Mouse (Mus musculus) spleen, adult 2 months (tissue): ENCODE data around the gene She. TPM values are rescaled to one million over a fixed set of nuclear protein-coding genes. Genes with fewer than 3 reads are reported as not detected.
"Not testable (repeated sequence)": the region's sequence is repeated elsewhere in the genome, so short reads cannot be mapped to it uniquely, and the experiment has no call there.

Experiments
- DNase-seq, 2 experiments: peaks; one replicate each; pipeline versions ENCODE4 v3.0.0 to v3.0.0-alpha.2; 2012 to 2021; ENCODE audit warnings: low spot score in 2 of 2, low read depth in 1 of 2
- H3K27ac ChIP-seq: fragments of 200-500 bp; 2 replicates; pipeline ENCODE4 v1.5.1; 2012; ENCODE audit warnings: low read length, inconsistent platforms; ENCODE audit not compliant: insufficient read depth
- H3K27me3 ChIP-seq: fragments of 200-500 bp; 2 replicates; pipeline ENCODE4 v1.6.1; 2012; ENCODE audit warnings: mild to moderate bottlenecking, moderate library complexity, low read length, inconsistent platforms; ENCODE audit not compliant: control insufficient read depth, insufficient read depth
- H3K36me3 ChIP-seq: fragments of 200-500 bp; 2 replicates; pipeline ENCODE4 v1.6.1; 2012; ENCODE audit warnings: mild to moderate bottlenecking, low read length, inconsistent platforms; ENCODE audit not compliant: control insufficient read depth, insufficient read depth
- H3K4me1 ChIP-seq: fragments of 200-500 bp; 2 replicates; pipeline ENCODE4 v1.6.1; 2011; ENCODE audit warnings: inconsistent platforms; ENCODE audit not compliant: control insufficient read depth, insufficient read depth, insufficient read length
- H3K4me3 ChIP-seq: fragments of 200-500 bp; 2 replicates; pipeline ENCODE4 v1.5.1; 2011; ENCODE audit warnings: mild to moderate bottlenecking, inconsistent platforms; ENCODE audit not compliant: insufficient read depth, insufficient read length; ENCODE audit errors: extremely low read depth
- CTCF ChIP-seq: fragments of 200-500 bp; IDR thresholded peaks from 2 replicates; pipeline ENCODE4 v1.5.1; 2011; ENCODE audit warnings: mild to moderate bottlenecking, inconsistent platforms; ENCODE audit not compliant: insufficient read depth, insufficient read length, insufficient replicate concordance; ENCODE audit errors: extremely low read depth
- POLR2A ChIP-seq: fragments of 200-500 bp; IDR thresholded peaks from 2 replicates; pipeline ENCODE4 v1.6.1; 2011; ENCODE audit warnings: low read depth, low read length, inconsistent platforms
- WGBS: fragments of 180-500 bp; shearing (Covaris S2); methylation state at CpG from one replicate; pipeline ENCODE4 v1.1.7; 2018; 5-methylcytosine and 5-hydroxymethylcytosine counted together
- polyA plus RNA-seq: library from polyadenylated mRNA; depleted of rRNA; stranded (reverse); fragments of >200 nt; gene quantifications from 2 replicates; pipeline ENCODE4 v1.2.3, GENCODE M21; 2012

Gene She
- polyA plus RNA-seq, 1 experiment = 1.1 TPM

GRCm38 (mm10) chr3:89795746-89796145 is 35.4 kb upstream of the She start:
- Histone ChIP-seq H3K27ac (peak overlapping the region; percentile 48; the same call in 1 of the 2 replicates), H3K27me3 (no peaks in the 10 kb centered on the region), H3K4me1 (0 out of 2 replicates have a peak, but pooled peaks cover 3% of the 10 kb centered on the region), H3K4me3 (no peak overlapping the region), H3K36me3 (no peaks in the 10 kb centered on the region)
- 68% methylated on average over 5 of the region's 5 CpGs for WGBS
- no peak for TF ChIP-seq POLR2A
- no peak for TF ChIP-seq CTCF
- no peak for DNase-seq

- peak overlapping the region; percentile 48 for H3K27ac ChIP-seq
- H3K36me3 ChIP-seq = no peaks in the 10 kb centered on the region
- WGBS = 7% methylated on average over 4 of the region's 4 CpGs
- H3K4me1 ChIP-seq = peaks cover 5% of the 10 kb centered on the region
- peak in 1 of 2 experiments; percentile 23 for DNase-seq
- H3K27me3 ChIP-seq = no peaks in the 10 kb centered on the region
- no peak for TF ChIP-seq CTCF
- TF ChIP-seq POLR2A = no peak
- H3K4me3 ChIP-seq = no peak overlapping the region
Observed at GRCm38 (mm10) chr3:89796358-89796757, 34.8 kb upstream of the She start.

GRCm38 (mm10) chr3:89798518-89798917 is 32.7 kb upstream of the She start:
- TF ChIP-seq POLR2A (no peak), CTCF (no peak)
- DNase-seq = no peak
- Histone ChIP-seq H3K27me3 (no peaks in the 10 kb centered on the region), H3K27ac (no peak overlapping the region), H3K4me3 (no peak overlapping the region), H3K36me3 (no peaks in the 10 kb centered on the region), H3K4me1 (peaks cover 15% of the 10 kb centered on the region)
- WGBS = 91% methylated on average over 3 of the region's 3 CpGs

DNA sequence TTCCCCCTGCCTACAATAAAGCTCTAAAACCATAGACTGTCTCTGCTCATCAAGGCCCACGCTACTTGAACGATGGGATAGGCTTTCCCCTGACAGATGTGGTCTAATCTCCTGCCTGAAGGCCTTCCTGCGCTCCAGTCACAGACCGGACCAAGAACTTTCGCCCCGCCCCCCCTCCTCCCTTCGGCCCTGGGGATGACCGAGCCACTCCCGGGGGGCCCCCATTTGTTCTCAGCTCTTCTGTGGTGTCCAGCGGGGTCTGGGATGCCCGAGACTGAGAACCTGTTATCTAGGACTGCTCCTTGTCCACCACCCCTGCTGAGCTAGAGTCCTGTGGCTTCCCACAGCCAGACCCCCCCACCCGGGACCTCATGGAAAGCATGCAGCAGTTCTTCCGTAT is 31.7 kb upstream of the She start:
- no peak overlapping the region for H3K4me3 ChIP-seq
- H3K27ac ChIP-seq = no peak overlapping the region
- H3K27me3 ChIP-seq = no peaks in the 10 kb centered on the region
- peak in 1 of 2 experiments; percentile 1 for DNase-seq
- TF ChIP-seq POLR2A (no peak), CTCF (no peak)
- peaks cover 15% of the 10 kb centered on the region for H3K4me1 ChIP-seq
- WGBS = 77% methylated on average over 13 of the region's 13 CpGs
- no peaks in the 10 kb centered on the region for H3K36me3 ChIP-seq

DNA sequence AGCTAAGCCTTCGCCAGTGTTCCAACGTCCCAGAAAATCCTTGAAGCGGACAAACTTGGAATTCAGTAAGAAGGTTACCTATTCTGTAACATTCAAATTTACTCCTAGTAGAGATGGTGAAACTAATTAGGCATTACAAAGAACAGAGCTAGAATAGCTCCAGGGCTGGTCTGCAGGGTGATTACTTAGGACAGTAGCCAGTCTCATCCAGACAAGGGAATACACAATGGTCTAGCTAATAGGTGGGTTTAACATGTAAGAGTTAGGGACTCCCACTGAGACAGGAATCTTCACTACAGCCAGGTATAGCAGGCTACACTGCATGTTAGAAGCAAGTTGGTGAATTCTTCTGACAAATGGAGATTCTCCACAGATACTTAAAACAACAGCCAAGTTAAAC is 31.1 kb upstream of the She start:
- not testable (repeated sequence) for H3K27me3 ChIP-seq, H3K36me3 ChIP-seq, DNase-seq, H3K4me3 ChIP-seq, H3K27ac ChIP-seq
- WGBS = 86% methylated on average over 3 of the region's 3 CpGs
- peaks cover 15% of the 10 kb centered on the region for H3K4me1 ChIP-seq

DNA sequence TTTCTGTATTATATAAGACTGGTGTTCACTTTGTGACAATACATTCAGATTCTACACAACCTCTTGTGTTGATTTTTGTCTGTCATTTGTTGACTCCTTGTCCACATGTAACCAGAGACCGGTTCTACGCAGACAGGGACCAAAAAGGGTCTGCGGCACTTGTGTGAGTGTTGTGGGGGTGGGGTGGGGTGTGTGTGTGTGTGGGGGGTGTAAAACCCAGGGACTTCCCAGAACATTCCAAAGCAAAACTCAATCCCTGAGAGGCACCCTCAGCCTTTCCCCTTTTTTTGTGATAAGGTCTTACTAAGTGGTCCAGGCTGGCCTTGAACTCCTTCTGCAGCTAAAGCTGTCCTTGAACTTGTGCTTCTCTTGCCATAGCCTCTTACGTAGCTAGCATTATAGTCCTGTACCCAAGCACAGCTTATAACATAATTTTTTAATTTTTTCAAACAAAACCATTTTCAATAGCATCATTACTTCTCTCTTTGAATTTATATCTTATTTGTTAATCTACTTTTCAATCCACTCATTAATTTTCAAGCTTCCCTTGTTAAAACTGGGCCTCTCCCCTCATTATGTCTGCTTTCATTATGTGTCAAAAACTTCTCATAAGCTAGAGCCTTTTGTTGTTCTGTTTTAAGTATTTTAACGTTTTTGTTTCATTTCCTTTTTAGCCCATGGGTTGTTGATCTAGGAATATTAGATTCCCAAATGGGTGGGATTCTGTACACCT is 30.2 kb upstream of the She start:
- Histone ChIP-seq H3K4me1 (peaks cover 15% of the 10 kb centered on the region), H3K4me3 (no peak overlapping the region), H3K27me3 (no peaks in the 10 kb centered on the region), H3K27ac (0 out of 2 replicates have a peak overlapping the region, but pooled peaks have one; percentile 76), H3K36me3 (no peaks in the 10 kb centered on the region)
- TF ChIP-seq POLR2A (no peak), CTCF (no peak)
- whole genome bisulfite sequencing = 71% methylated on average over 5 of the region's 5 CpGs
- no peak for DNase-seq

DNA sequence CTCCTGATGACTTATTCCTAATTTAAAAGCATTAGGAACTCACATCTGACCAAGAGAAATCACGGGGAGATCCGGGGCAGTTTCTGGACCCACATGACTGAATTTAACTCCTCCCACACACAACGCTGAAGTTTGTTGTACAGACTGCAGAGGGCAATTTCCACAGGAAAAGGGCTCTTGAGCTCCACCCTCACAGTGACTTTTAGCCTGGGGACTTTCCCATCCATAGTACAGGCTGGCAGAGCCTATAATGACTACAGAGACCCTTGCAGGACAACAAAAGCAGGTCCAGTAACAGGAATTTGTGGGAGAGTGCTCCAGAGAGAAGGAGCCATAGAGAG is 29.7 kb upstream of the She start:
- Histone ChIP-seq H3K27me3 (no peaks in the 10 kb centered on the region), H3K27ac (peak overlapping the region; percentile 76), H3K36me3 (no peaks in the 10 kb centered on the region), H3K4me1 (peaks cover 12% of the 10 kb centered on the region), H3K4me3 (no peak overlapping the region)
- peak; percentile 37 to 74 for DNase-seq
- WGBS = 0% methylated on average over 3 of the region's 3 CpGs
- TF ChIP-seq CTCF (no peak), POLR2A (no peak)
